Mouse (Mus musculus) macrophage (primary cell): ENCODE measurements around the gene Sfn. TPM values are rescaled to one million over a fixed set of nuclear protein-coding genes. Genes with fewer than 3 reads are reported as not detected.

ENCODE experiments used
- H3K27ac ChIP-seq: fragments of 350-480 bp; formaldehyde crosslinking; 2 replicates; pipeline ENCODE4 v1.9.0; 2021
- H3K36me3 ChIP-seq: fragments of 350-480 bp; formaldehyde crosslinking; 2 replicates; pipeline ENCODE4 v1.9.0; 2021; ENCODE audit errors: inconsistent target
- H3K4me3 ChIP-seq: fragments of 350-480 bp; formaldehyde crosslinking; 2 replicates; pipeline ENCODE4 v1.9.0; 2021; ENCODE audit errors: inconsistent target
- H3K79me2 ChIP-seq: fragments of 350-480 bp; formaldehyde crosslinking; 2 replicates; pipeline ENCODE4 v1.9.0; 2021; ENCODE audit errors: inconsistent target
- WGBS: methylation state at CpG from one replicate; pipeline ENCODE4 v1.1.7; 2026; ENCODE audit warnings: inconsistent platforms; ENCODE audit not compliant: missing documents; 5-methylcytosine and 5-hydroxymethylcytosine counted together
- polyA plus RNA-seq: library from polyadenylated mRNA; stranded (reverse); fragments of 250-400 nt; gene quantifications from 3 replicates; pipeline ENCODE4 v1.2.4, GENCODE M21; 2018; ENCODE audit warnings: inconsistent platforms

Sfn gene
- polyA plus RNA-seq, 1 experiment from 2014 or later, result 3.0 TPM

- 56% methylated on average over 2 of the region's 2 CpGs for WGBS
- H3K4me3 ChIP-seq, result no peak overlapping the region
- H3K36me3 ChIP-seq, result peaks cover 20% of the 10 kb centered on the region
- no peak overlapping the region for H3K27ac ChIP-seq
- peaks cover 58% of the 10 kb centered on the region for H3K79me2 ChIP-seq
Observed at GRCm38 (mm10) chr4:133628517-133628916, 26.5 kb upstream of the Sfn start.

DNA sequence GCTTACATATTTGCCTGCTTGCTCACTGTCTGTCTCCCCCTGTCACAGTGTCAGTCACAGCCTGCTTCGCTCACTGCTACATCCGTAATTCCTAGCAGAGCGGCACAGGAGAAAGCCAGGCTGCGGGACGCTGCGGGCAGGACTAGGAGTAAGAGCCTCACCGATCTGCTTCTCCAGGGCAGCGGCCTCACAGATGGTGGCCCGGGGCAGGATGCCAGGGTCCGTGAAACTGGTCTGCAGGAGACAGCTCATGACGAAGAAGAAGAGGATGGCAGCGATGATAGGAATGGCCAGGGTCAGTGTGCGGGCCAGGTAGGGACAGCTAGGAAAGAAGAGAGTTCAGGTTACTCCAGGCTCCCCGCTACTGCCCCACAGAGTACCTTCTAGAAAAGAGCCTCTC lies 25.1 kb upstream of the Sfn start:
- H3K79me2 ChIP-seq, result peaks cover 52% of the 10 kb centered on the region
- no peak overlapping the region for H3K4me3 ChIP-seq
- WGBS, result 95% methylated on average over 14 of the region's 14 CpGs
- peaks cover 20% of the 10 kb centered on the region for H3K36me3 ChIP-seq
- H3K27ac ChIP-seq, result no peak overlapping the region

- Histone ChIP-seq H3K4me3 (no peak overlapping the region), H3K27ac (no peak overlapping the region), H3K36me3 (peaks cover 20% of the 10 kb centered on the region), H3K79me2 (peaks cover 47% of the 10 kb centered on the region)
- WGBS, result 91% methylated on average over 9 of the region's 9 CpGs
Observed at GRCm38 (mm10) chr4:133626621-133627020, 24.7 kb upstream of the Sfn start.

DNA sequence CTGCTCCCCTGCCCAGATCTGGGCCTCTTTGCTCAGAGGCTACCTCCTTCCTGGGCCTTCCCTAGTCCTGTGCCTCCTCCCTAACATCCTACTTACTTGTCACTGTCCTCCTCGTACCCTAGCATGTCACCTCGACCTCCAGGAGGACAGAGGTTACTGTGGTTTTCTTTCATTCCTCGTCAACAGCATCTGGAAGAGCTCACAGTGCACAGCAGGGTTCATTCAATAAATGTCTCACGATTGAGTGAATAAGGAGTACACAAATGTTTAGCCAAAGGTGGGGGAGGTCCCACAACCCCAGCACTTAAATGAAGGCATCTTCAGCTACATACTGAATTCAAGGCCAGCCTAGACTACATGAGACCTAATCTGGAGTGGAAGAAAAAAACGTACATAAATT lies 24.3 kb upstream of the Sfn start:
- peaks cover 20% of the 10 kb centered on the region for H3K36me3 ChIP-seq
- no peak overlapping the region for H3K4me3 ChIP-seq
- peaks cover 43% of the 10 kb centered on the region for H3K79me2 ChIP-seq
- no peak overlapping the region for H3K27ac ChIP-seq
- WGBS, result 50% methylated on average over 5 of the region's 5 CpGs

- H3K36me3 ChIP-seq, result peaks cover 20% of the 10 kb centered on the region
- no peak overlapping the region for H3K4me3 ChIP-seq
- no peak overlapping the region for H3K27ac ChIP-seq
- peaks cover 38% of the 10 kb centered on the region for H3K79me2 ChIP-seq
- 28% methylated on average over 11 of the region's 11 CpGs for WGBS
Observed at GRCm38 (mm10) chr4:133625621-133626071, 23.7 kb upstream of the Sfn start.

DNA sequence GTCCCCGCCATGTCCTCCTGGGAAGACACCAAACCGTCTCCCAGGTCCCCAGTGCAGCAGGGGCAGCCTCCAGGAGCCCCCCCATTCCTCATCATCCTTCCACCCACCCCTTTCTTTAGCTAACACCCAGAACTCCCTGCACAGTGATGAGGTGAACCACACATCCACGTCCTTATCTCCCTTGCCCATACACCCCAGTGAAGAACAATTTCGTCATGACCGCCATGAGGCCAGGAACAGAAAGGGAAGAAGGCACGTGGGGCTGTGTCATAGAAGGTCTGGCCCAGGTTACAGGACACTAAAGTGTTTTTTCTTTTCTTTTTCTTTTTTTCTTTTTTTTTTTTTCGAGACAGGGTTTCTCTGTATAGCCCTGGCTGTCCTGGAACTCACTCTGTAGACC lies 22.9 kb upstream of the Sfn start:
- no peak overlapping the region for H3K27ac ChIP-seq
- WGBS, result 72% methylated on average over 4 of the region's 7 CpGs
- H3K4me3 ChIP-seq, result no peak overlapping the region
- H3K79me2 ChIP-seq, result peaks cover 29% of the 10 kb centered on the region
- peaks cover 20% of the 10 kb centered on the region for H3K36me3 ChIP-seq

- WGBS, result 47% methylated on average over 9 of the region's 11 CpGs
- H3K79me2 ChIP-seq, result peaks cover 3% of the 10 kb centered on the region; the same call in 1 of the 2 replicates
- H3K27ac ChIP-seq, result no peak overlapping the region
- no peak overlapping the region for H3K4me3 ChIP-seq
- peaks cover 20% of the 10 kb centered on the region for H3K36me3 ChIP-seq
Observed at GRCm38 (mm10) chr4:133622161-133622695, 20.3 kb upstream of the Sfn start.

- Histone ChIP-seq H3K27ac (no peak overlapping the region), H3K36me3 (peaks cover 8% of the 10 kb centered on the region; the same call in 1 of the 2 replicates), H3K79me2 (no peaks in the 10 kb centered on the region), H3K4me3 (no peak overlapping the region)
- WGBS, result 71% methylated on average over 8 of the region's 8 CpGs
Observed at GRCm38 (mm10) chr4:133620668-133621067, 18.7 kb upstream of the Sfn start.

DNA sequence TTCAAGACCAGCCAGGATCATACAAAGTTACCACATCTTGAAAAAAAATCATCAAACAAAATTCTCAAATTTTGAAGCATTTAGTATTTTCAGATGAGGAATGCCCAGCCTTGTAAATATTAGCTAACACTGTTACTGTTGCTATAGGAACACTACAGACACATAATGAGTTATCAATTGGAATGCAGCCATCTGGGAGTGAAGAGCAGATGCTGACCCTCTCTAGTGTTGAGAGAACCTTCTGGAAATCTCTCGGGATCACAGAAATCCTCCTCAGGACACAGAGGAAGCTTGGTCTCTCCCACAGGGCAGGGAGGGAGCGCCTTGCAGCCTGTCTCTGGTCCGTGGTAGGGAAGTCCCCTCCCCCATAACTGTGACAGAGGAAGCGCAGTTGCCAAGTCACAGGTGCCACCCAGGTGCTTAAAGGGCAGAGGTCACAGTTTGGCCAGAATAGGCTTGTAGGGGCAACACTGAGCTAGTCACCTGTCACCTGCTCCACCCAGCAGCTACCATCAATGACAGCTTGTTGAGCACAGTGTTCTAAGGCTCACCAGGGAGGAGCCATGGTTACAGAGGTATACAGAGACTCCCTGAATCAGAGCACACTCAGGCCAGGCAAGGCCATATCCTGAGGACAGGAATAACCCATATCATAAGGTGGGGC lies 17.6 kb upstream of the Sfn start:
- Histone ChIP-seq H3K79me2 (no peaks in the 10 kb centered on the region), H3K4me3 (no peak overlapping the region), H3K27ac (no peak overlapping the region), H3K36me3 (peaks cover 4% of the 10 kb centered on the region; the same call in 1 of the 2 replicates)
- 73% methylated on average over 4 of the region's 4 CpGs for WGBS

DNA sequence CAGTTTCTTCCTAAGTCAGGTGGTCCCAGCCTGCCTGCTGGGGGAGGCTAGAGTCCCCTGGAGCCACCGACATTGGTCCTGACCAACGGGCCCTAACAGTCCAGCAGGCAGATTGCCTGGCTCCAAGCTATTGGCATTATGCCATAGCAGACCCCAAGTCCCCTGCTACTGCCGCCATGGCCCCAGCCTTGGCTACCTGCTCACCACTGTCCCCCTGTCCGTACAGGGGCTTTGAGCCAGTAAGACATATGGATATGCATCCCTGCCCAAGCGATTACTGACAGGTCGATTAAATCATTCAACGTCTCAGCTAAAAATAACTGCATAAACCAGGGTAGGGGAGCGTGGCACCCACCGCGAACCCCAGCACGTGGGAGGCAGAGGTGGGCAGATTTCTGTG lies 16.0 kb upstream of the Sfn start:
- Histone ChIP-seq H3K27ac (no peak overlapping the region), H3K4me3 (no peak overlapping the region), H3K79me2 (no peaks in the 10 kb centered on the region), H3K36me3 (peaks cover 5% of the 10 kb centered on the region; the same call in 1 of the 2 replicates)
- 97% methylated on average over 11 of the region's 11 CpGs for WGBS

DNA sequence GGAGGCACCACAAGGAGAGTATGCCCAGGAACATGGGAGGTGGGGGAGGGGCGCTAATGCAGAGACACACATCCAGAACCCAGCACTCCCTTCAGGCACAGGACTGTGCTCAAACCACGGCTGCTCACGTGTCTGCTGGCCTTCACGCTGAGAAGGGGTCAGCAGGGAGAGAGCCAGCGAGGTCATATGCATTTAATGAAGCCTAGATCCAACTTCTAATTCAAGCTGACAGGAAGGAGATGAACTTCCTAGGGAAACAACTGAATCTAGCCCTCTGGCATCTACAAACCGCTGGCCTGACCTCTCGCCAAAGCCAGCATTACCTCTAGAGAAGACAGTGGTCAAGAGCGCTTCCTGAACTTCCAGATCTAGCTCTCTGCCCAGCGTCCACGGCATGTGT lies 13.4 kb upstream of the Sfn start:
- H3K36me3 ChIP-seq, result peaks cover 16% of the 10 kb centered on the region; the same call in 1 of the 2 replicates
- no peaks in the 10 kb centered on the region for H3K79me2 ChIP-seq
- peak overlapping the region; percentile 73 for H3K27ac ChIP-seq
- WGBS, result 87% methylated on average over 10 of the region's 10 CpGs
- no peak overlapping the region for H3K4me3 ChIP-seq

- H3K36me3 ChIP-seq, result peaks cover 16% of the 10 kb centered on the region; the same call in 1 of the 2 replicates
- no peaks in the 10 kb centered on the region for H3K79me2 ChIP-seq
- 45% methylated on average over 6 of the region's 8 CpGs for WGBS
- H3K27ac ChIP-seq, result peak overlapping the region; percentile 73
- no peak overlapping the region for H3K4me3 ChIP-seq
Observed at GRCm38 (mm10) chr4:133614274-133614761, 12.3 kb upstream of the Sfn start.

DNA sequence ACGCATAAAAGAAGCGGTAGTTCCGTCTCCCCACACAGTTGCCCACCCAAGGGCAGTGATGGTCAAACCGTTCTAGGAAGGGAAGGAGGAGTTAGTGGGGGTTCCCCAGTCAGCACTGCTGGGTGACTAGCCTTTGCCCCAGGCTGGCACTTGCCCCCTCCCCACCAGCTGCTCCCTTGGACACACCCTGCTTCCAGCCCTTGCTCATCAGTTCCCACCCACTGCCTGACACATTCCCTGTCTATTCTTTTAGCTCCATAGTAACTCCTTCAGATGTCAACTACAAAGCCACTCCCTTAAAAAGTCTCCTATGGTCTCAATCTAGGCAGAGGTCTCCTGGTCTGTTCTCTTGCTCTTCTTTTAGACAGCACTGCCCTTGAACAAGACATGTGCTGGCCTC lies 11.9 kb upstream of the Sfn start:
- no peak overlapping the region for H3K4me3 ChIP-seq
- peaks cover 16% of the 10 kb centered on the region; the same call in 1 of the 2 replicates for H3K36me3 ChIP-seq
- WGBS, result 100% methylated on average over 4 of the region's 4 CpGs
- no peaks in the 10 kb centered on the region for H3K79me2 ChIP-seq
- peak overlapping the region; percentile 73 for H3K27ac ChIP-seq

- WGBS, result 98% methylated on average over 8 of the region's 8 CpGs
- no peak overlapping the region for H3K4me3 ChIP-seq
- H3K36me3 ChIP-seq, result peaks cover 25% of the 10 kb centered on the region; the same call in 1 of the 2 replicates
- H3K79me2 ChIP-seq, result no peaks in the 10 kb centered on the region
- no peak overlapping the region for H3K27ac ChIP-seq
Observed at GRCm38 (mm10) chr4:133613026-133613425, 11.1 kb upstream of the Sfn start.

DNA sequence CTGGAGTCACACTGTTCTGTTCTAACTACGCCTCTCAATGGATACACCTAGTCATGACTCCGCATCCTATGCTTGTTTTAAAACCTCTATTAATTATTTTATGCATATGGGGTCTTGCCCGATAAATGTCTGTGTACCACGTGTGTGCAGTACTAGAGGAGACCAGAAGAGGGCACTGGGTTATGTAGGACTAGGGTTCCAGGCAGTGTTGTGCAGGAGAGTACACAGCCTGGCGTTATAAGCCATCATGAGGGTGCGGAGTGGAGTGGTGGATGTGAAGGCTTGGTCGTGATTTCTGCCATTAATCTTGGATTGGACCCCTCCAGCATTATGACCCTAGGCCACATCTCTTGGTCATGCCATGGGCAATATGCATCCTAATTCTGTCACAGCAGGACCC lies 10.4 kb upstream of the Sfn start:
- 96% methylated on average over 7 of the region's 7 CpGs for WGBS
- Histone ChIP-seq H3K36me3 (peaks cover 31% of the 10 kb centered on the region; the same call in 1 of the 2 replicates), H3K4me3 (no peak overlapping the region), H3K27ac (no peak overlapping the region), H3K79me2 (no peaks in the 10 kb centered on the region)
